Mouse (Mus musculus) limb, embryonic 11.5 days (tissue): ENCODE results near the gene Rwdd3. TPM values are rescaled to one million over a fixed set of nuclear protein-coding genes. Genes with fewer than 3 reads are reported as not detected.

ENCODE experiments used
- ATAC-seq: fragments of 200-750 bp; cut with Nextera tagmentation; 2 replicates; pipeline ENCODE4 v1.8.0; 2017; ENCODE audit warnings: low read depth; ENCODE audit not compliant: insufficient number of reproducible peaks, low FRiP score, low TSS enrichment
- DNase-seq: peaks from one replicate; pipeline ENCODE4 v3.0.0-alpha.2; 2015; ENCODE audit warnings: low spot score
- H3K27ac ChIP-seq: fragments of 300-500 bp; sonication (generic); replicated peaks from 2 replicates; pipeline ENCODE4 v1.5.1; 2014; ENCODE audit warnings: low read depth, mild to moderate bottlenecking, low read length
- H3K27me3 ChIP-seq: fragments of 300-500 bp; sonication (generic); 2 replicates; pipeline ENCODE4 v1.6.1; 2014; ENCODE audit warnings: mild to moderate bottlenecking, low read length, mixed read lengths; ENCODE audit not compliant: control insufficient read depth, insufficient read depth
- H3K36me3 ChIP-seq: fragments of 300-500 bp; sonication (generic); 2 replicates; pipeline ENCODE4 v1.6.1; 2014; ENCODE audit warnings: mild to moderate bottlenecking, low read length, moderate library complexity, mixed read lengths; ENCODE audit not compliant: control insufficient read depth, insufficient read depth
- H3K4me1 ChIP-seq: fragments of 300-500 bp; sonication (generic); 2 replicates; pipeline ENCODE4 v1.6.1; 2014; ENCODE audit warnings: low read length, mixed read lengths; ENCODE audit not compliant: control insufficient read depth, insufficient read depth
- H3K4me2 ChIP-seq: fragments of 300-500 bp; sonication (generic); 2 replicates; pipeline ENCODE4 v1.6.1; 2014; ENCODE audit warnings: low read depth, mild to moderate bottlenecking, moderate library complexity; ENCODE audit not compliant: severe bottlenecking
- H3K4me3 ChIP-seq: fragments of 300-500 bp; sonication (generic); 2 replicates; pipeline ENCODE4 v1.5.1; 2014; ENCODE audit warnings: low read depth, low read length
- H3K9ac ChIP-seq: fragments of 300-500 bp; sonication (generic); 2 replicates; pipeline ENCODE4 v1.6.1; 2014; ENCODE audit warnings: mild to moderate bottlenecking, low read length
- H3K9me3 ChIP-seq: fragments of 300-500 bp; sonication (generic); 2 replicates; pipeline ENCODE4 v1.6.1; 2016; ENCODE audit warnings: low read length; ENCODE audit not compliant: control insufficient read depth
- WGBS: fragments of 180-500 bp; shearing (Covaris S2); extraction: QIAGEN DNeasy Blood & Tissue Kit; methylation state at CpG from one replicate; pipeline ENCODE4 v1.1.7; 2014; 5-methylcytosine and 5-hydroxymethylcytosine counted together
- polyA plus RNA-seq: library from polyadenylated mRNA; unstranded; fragments of >200 nt; fragmentation: Nextera tagmentation; extraction: Ambion mirVana; gene quantifications from 2 replicates; pipeline ENCODE4 v1.2.1, GENCODE M21; 2014

Gene Rwdd3
- polyA plus RNA-seq, 1 experiment from 2014 or later, result 5.6 TPM

GRCm38 (mm10) chr3:121169092-121169942 is 2.2 kb downstream of the Rwdd3 start:
- Histone ChIP-seq H3K9me3 (no peaks in the 10 kb centered on the region), H3K4me2 (no peak overlapping the region), H3K4me1 (no peaks in the 10 kb centered on the region), H3K4me3 (no peak overlapping the region), H3K36me3 (no peaks in the 10 kb centered on the region), H3K27me3 (no peaks in the 10 kb centered on the region), H3K27ac (no peak overlapping the region), H3K9ac (no peak overlapping the region)
- DNase-seq, result no peak
- WGBS, result 85% methylated on average over 15 of the region's 15 CpGs
- no peak for ATAC-seq

DNA sequence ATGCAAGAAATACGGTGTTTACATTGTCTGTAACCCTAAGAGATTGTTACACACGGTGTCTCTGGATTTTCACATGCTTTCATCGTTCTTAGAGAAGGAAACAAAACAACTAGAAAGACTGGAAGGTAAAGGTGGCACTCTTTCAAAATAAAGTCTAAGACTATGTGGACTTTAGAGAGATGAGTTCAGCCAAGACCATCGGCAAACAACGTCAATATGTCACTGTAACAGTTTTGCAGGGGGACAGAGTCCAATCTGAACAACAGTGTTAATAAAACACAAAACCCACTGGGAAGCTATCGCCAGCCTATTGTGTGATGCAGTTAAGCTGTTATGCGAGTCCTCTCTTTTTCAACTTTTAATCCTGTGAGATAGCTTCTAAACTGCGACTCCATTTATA is 2.9 kb downstream of the Rwdd3 start:
- H3K27me3 ChIP-seq, result no peaks in the 10 kb centered on the region
- H3K4me1 ChIP-seq, result no peaks in the 10 kb centered on the region
- DNase-seq (no peak), ATAC-seq (no peak)
- H3K9ac ChIP-seq, result no peak overlapping the region
- 92% methylated on average over 8 of the region's 8 CpGs for WGBS
- H3K27ac ChIP-seq, result no peak overlapping the region
- no peak overlapping the region for H3K4me2 ChIP-seq
- no peak overlapping the region for H3K4me3 ChIP-seq
- no peaks in the 10 kb centered on the region for H3K9me3 ChIP-seq
- no peaks in the 10 kb centered on the region for H3K36me3 ChIP-seq

DNA sequence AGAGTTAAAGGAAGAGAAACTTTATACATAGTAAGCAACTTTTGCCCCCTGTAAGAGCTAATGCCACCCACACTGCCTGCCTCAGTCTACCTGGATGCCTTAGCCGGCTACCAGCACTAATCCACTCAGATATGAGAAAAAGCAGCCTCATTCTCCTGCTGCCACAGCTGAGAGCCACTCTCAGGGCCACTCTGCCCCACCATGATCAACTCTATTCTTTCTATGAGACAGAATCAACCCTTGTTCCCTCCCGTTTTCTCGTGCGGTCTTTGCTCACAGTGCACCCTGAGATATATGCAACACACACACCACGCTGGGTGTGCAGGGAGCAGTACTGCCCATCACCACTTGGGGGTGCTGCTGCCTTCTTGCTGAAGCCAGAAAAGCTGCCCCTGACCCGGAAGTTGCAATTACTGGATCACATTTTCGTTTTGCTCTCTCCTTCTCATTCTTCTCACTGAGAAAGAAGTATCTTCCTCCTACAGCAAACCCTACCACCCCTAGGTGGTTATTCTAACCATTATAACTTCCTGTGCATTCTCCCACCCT is 8.2 kb downstream of the Rwdd3 start:
- Histone ChIP-seq H3K27me3 (no peaks in the 10 kb centered on the region), H3K9ac (no peak overlapping the region), H3K4me3 (no peak overlapping the region), H3K36me3 (no peaks in the 10 kb centered on the region), H3K4me1 (no peaks in the 10 kb centered on the region), H3K4me2 (no peak overlapping the region), H3K27ac (no peak overlapping the region), H3K9me3 (no peaks in the 10 kb centered on the region)
- DNase-seq (peak; percentile 76), ATAC-seq (no peak)
- WGBS, result 42% methylated on average over 7 of the region's 7 CpGs

DNA sequence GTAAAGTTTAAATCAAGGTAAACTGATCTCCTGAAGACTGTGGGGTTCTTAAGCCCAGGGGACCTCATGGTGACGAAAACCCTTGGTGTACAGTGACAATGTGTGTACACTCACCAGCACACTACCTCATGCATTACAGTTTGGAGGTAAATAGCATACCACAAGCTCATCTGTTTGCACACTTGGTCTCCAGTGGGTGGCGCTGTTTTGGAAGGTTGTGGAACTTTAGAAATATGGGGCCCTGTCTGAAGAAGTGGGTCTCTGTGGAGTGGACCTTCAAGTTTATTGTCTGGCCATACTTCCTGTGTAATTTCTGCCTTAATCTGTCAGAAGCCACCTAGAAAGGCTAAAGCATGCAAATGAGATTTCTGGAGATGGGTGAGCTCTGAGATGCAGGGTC is 9.8 kb downstream of the Rwdd3 start:
- WGBS, result 39% methylated on average over 2 of the region's 2 CpGs
- ATAC-seq, result no peak
- Histone ChIP-seq H3K4me1 (no peaks in the 10 kb centered on the region), H3K9me3 (no peaks in the 10 kb centered on the region), H3K4me2 (no peak overlapping the region), H3K4me3 (no peak overlapping the region), H3K36me3 (no peaks in the 10 kb centered on the region), H3K27ac (no peak overlapping the region), H3K27me3 (no peaks in the 10 kb centered on the region), H3K9ac (no peak overlapping the region)
- peak; percentile 41 for DNase-seq

GRCm38 (mm10) chr3:121160424-121160823 is 11.1 kb downstream of the Rwdd3 start:
- Histone ChIP-seq H3K36me3 (no peaks in the 10 kb centered on the region), H3K27me3 (no peaks in the 10 kb centered on the region), H3K9ac (no peak overlapping the region), H3K4me1 (0 out of 2 replicates have a peak, but pooled peaks cover 4% of the 10 kb centered on the region), H3K4me3 (no peak overlapping the region), H3K4me2 (no peak overlapping the region), H3K9me3 (no peaks in the 10 kb centered on the region), H3K27ac (no peak overlapping the region)
- WGBS, result 75% methylated on average over 4 of the region's 4 CpGs
- no peak for DNase-seq
- ATAC-seq, result no peak

DNA sequence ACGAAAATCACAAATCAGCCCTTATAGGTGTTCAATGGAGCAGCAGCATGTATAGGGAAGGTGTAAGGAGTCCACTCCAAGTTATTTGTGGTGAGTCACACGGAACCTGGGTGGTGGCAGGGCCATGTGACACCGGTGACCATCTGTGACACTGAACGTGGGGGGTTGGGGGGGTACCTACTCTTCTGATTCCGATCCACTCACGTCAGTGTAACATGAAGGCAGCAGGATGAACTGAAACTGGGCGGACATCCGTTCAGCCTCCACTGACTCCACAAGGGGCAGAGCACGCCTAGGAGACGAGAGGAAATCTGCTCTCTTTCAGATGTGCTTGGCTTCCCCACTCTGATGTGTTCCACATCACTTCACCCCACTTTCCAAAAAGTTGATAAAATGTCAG is 11.9 kb downstream of the Rwdd3 start:
- H3K36me3 ChIP-seq, result no peaks in the 10 kb centered on the region
- H3K27ac ChIP-seq, result no peak overlapping the region
- H3K9ac ChIP-seq, result no peak overlapping the region
- no peaks in the 10 kb centered on the region for H3K27me3 ChIP-seq
- ATAC-seq, result no peak
- H3K4me3 ChIP-seq, result no peak overlapping the region
- WGBS, result 79% methylated on average over 10 of the region's 10 CpGs
- H3K4me1 ChIP-seq, result 0 out of 2 replicates have a peak, but pooled peaks cover 4% of the 10 kb centered on the region
- DNase-seq, result no peak
- H3K4me2 ChIP-seq, result no peak overlapping the region
- H3K9me3 ChIP-seq, result no peaks in the 10 kb centered on the region

- 95% methylated on average over 16 of the region's 16 CpGs for WGBS
- no peak for DNase-seq
- Histone ChIP-seq H3K4me1 (0 out of 2 replicates have a peak, but pooled peaks cover 4% of the 10 kb centered on the region), H3K27ac (no peak overlapping the region), H3K9ac (no peak overlapping the region), H3K27me3 (no peaks in the 10 kb centered on the region), H3K36me3 (no peaks in the 10 kb centered on the region), H3K9me3 (no peaks in the 10 kb centered on the region), H3K4me3 (no peak overlapping the region), H3K4me2 (no peak overlapping the region)
- ATAC-seq, result no peak
Measured at GRCm38 (mm10) chr3:121158901-121159351, 12.6 kb downstream of the Rwdd3 start.

GRCm38 (mm10) chr3:121157546-121158330 is 13.8 kb downstream of the Rwdd3 start:
- Histone ChIP-seq H3K9ac (no peak overlapping the region), H3K27ac (no peak overlapping the region), H3K27me3 (no peaks in the 10 kb centered on the region), H3K36me3 (no peaks in the 10 kb centered on the region), H3K4me3 (no peak overlapping the region), H3K9me3 (no peaks in the 10 kb centered on the region), H3K4me1 (0 out of 2 replicates have a peak, but pooled peaks cover 4% of the 10 kb centered on the region), H3K4me2 (no peak overlapping the region)
- ATAC-seq (no peak), DNase-seq (no peak)
- WGBS, result 64% methylated on average over 10 of the region's 10 CpGs
